Mouse (Mus musculus): ENCODE results near the gene Sec24c. TPM values are rescaled to one million over a fixed set of nuclear protein-coding genes. Genes with fewer than 3 reads are reported as not detected.

Sec24c gene
- polyA plus RNA-seq, 1 experiment: 247 TPM

DNA sequence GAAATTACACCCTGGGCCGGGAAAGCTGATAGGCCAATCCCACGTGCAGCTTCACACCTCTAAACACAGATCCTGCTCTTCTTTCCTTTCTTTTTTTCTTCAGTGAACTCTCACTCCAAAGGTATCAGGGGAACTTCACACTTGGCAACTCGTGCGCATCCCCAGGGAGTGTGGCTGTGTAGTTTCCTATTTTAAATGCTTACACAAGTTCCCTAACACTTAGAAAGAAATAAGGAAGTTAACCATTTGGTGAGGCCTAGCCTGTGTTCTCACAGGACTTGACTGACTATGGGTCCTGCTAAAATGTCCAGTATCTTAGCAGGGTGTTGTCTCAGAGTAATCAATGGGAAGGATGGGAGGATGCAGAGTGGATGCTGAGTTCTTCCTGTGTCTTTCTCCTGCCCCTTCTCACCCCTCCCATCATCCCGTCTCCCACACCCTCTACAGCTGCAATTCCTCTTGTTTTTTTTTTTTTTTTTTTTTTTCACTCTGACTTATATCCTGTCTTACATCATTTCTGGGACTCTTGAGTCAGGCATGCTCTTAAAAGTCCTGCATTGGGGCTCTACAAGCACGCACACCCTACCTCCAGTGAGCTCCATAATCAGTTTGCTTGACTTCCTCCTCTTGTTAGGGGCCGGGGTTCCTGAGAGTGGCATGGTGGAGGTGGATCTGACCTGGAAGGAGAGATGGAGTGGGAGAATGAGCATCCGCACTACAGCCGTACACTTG lies 19.3 kb upstream of the Sec24c start:
- TF ChIP-seq GATA1 (IDR thresholded peaks at IDR 0.05; ENCODE audit: low read length): no peak

DNA sequence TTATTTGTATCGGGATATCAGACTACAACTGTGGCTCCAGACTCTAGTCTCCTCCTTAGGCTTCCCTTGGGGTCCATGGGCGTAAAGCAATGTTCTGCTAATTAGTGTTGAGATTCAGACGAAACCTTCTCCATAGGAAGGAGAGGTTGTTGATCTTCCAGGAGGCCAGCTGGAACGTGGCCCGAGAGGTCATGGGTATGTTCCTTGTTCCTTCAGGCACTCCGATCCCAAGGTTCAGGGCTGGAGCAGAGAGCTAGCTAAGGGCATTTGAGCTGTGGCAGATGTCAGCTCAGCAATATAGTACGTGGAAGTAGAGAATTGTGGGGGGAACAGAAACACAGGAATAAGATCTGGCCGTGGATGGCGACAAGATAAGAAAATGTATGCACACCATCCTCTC lies 18.4 kb upstream of the Sec24c start:
- TF ChIP-seq GATA1 (IDR thresholded peaks at IDR 0.05; ENCODE audit: low read length): no peak

DNA sequence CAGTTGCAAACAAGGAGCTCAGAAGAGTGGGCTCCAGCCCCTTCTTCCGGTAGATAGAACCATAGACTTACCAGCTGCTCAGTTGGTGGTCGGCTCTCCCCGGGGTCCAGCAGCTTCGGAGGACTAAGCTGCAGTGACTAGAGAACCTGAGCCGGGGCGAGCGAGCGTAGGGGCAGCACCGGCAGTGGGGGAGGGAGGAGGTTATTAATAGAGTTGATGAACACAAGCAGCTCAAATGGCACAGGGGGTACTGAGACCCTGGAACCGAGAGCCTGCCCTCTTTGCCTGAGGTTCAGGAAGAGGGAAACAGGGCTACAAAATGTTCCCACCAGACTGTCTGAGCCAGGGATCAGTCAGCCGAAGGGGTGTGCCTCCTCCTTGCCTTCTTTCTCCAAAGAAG lies 17.7 kb upstream of the Sec24c start, which contains the start of gene Myoz1:
Myoz1 (minus strand) TSS at position 180 of the 400 bp plus-strand sequence.
- no peak for TF ChIP-seq GATA1 (IDR thresholded peaks at IDR 0.05; ENCODE audit: low read length)

DNA sequence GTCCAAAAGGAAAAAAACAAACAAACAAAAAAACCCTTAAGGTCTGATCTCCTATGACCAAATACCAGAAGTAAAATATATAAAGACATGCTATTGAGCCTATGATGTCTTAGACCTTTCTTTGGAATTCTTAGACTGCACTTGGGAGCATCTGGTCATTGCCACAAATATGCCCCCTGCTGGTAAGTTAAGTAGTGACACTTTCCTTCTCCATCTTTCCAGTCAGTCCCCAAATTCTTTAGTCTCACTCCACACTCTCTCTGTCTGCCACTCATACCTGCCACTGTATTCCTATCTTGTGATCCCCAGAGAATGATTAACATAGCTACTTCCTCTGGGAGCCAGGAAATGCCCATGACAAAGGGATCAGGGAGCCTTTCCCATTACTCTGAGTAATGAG lies 15.8 kb upstream of the Sec24c start:
- no peak for TF ChIP-seq GATA1 (IDR thresholded peaks at IDR 0.05; ENCODE audit: low read length)

DNA sequence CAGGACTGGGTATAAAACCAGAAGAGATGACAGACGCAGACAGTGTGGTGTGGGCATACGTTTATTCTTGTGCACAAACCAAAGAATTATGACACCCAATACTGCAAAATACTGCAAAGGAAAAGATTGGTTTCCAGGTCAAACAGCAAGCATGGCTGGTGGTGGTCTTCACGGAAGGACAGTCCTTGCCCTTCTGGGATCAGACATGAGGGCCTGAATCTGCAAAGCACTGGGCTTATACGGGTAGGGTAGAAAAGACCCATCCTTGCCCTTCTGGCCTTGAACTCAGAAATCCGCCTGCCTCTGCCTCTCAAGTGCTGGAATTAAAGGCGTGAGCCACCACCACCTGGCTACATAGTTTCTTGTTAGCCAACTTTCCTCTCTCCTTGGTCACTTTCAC lies 15.2 kb upstream of the Sec24c start:
- TF ChIP-seq GATA1 (IDR thresholded peaks at IDR 0.05; ENCODE audit: low read length): no peak

DNA sequence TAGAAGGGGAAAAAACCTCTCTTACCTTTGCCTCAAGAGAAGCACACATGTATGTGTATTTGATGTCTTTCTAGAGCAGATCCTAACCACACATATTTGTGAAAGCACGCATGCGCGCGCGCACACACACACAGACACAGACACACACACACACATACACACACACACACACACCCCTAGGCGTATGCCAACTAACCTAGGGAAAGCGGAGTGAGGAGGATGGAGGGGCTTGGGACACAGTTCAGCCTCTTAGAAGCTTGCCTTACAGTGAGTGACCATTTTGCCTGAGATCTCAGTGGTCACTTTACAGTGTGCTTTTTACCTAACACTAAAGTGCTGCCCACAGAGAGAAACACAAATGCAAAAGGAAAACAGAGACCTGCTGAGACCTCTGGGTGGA lies 14.4 kb upstream of the Sec24c start:
- TF ChIP-seq GATA1 (IDR thresholded peaks at IDR 0.05; ENCODE audit: low read length): no peak

DNA sequence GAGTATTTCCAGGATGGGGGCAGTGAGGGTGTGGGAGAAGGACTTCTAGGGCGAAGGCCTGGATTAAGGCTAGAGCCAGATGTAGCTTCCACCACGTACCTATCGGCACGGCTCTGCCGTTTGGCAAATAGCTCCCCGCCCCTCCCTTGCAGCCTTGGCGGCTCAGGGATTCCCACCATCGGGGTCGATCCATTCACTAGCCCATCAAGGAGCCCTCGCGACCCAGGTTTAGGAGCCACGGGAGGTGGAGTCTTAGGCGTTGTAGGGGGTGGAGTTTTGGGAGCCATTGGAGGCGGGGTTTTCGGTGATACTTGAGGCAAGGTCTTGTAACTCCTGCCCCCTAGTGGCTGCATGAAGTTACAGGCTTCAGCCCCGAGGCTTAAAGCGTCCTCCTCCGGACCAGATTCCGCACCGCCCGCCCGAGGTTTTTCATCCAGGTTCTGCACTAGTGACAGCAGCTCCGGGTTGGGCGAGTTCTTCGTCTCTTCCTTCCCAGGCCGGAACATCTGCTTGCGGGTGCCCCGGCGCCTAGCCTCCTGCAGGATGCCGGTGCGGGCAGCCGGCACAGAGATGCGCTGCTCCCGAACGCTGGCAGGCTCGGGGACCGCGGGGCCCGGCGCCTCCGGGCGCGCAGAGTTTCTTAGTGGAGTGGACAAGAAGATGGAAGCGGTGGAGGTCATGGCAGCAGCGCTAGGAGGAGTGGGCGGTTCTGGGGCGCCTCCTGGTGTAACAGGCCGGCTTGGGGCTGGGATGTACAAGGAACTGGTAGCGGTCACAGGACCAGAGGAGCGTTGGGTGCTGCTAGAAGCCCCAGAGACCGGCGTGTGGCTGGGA lies 13.1 kb upstream of the Sec24c start:
- TF ChIP-seq GATA1 (IDR thresholded peaks at IDR 0.05; ENCODE audit: low read length): no peak

DNA sequence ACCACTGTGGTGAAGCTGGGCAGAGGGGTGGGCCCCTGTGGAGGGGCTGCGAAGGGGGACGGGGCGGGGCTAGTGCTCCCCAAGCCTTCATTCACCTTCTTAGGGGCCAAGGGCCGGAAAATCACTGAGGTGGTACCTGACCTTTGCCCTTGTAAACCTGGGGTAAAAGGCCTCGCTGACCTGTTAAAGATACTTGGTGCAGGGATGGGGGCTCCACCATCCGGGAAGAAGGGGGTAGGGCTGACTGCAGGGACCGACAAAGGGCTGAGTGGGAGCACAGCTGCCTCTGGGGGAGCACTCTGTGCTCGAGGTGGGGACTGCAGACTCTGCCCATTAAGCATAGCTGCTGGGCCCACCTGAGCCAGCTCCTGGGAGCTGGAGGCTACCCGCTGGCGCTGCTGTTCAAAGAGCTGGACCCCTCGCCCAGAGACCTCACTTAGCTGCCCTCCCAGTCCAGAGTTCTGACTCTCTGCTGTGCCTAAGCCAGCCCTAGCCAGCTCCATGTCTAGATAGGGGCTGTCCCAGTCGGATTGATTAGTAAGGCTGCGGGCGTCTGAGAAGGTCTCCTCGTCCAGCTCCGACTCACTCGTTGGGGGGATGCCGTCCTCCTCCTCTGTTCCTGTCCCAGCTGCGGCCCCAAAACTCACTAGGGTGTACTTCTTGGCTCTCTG lies 12.3 kb upstream of the Sec24c start:
- TF ChIP-seq GATA1 (IDR thresholded peaks at IDR 0.05; ENCODE audit: low read length): no peak

DNA sequence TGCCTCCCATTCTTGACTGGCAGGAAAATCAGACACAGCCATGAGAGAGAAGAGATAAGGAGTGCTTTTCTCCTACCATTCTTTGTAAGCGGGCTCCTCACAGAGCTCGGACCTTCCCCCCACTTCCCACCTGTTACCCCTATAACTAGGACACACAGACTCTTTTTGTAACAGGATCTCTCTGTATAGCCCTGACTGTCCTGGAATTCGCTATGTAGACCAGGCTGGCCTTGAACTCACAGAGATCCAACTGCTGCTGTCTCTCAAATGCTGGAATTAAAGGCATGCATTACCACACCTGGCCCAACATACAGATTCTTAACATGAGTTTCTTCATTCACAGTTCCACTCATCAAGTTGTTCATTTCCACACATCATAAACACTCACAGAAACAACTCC lies 11.4 kb upstream of the Sec24c start:
- TF ChIP-seq GATA1 (IDR thresholded peaks at IDR 0.05; ENCODE audit: low read length): no peak

DNA sequence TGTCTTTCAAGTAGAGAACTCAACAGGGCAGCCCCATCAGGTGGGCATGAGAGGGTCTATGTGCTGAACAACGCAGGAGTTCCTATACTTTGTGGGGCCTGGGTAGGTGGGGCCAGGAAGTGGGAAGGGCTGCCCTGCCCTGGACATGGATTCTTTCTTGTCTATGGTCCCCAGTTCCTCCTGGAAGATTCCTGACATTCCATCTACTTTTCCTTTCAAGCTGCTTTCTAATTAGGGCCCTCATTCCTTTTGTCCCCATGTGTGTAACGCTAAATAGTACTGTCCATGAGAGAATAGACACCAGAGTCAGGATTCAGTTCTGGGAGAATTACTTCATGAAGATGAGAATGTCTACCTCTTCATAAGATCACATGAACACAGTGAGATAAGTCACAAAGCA lies 10.5 kb upstream of the Sec24c start:
- no peak for TF ChIP-seq GATA1 (IDR thresholded peaks at IDR 0.05; ENCODE audit: low read length)

DNA sequence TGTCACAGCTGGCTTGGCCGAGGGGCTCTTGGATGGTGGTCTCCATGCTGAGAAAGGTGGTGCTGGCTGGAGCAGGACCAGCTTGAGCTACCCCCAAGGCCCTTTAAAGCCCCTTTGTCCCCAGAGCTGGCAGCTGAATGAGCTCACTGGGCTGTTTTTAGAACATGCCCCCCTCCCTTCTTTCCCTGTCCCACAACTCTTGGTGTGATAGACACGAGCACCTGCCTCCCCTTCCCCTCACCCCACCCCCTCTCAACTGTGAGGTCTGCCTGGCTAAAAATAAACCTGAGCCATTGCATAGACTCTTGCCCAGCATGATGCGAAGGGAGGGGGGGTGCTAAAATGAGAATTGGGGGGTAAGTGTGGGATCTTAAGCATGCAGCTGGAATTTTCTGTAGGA lies 9.7 kb upstream of the Sec24c start:
- no peak for TF ChIP-seq GATA1 (IDR thresholded peaks at IDR 0.05; ENCODE audit: low read length)

DNA sequence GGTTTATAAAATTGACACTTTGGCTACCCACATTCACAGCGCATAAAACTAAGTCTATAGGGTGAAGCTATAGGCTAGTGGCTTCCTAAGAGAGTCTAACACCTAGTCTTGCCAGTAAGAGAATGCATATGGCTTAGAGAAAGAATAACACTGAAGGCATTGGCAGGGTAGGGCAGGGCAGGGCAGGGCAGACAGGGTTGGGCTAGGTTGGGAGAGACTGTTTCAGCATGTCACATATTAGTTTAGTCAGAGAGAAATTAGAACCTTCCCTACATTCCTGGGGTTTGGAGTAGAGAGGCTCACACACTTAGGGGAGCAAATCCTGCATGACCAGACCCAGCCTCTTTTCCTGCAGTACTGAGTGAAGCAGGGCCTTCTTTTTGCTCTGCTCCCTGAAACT lies 6.6 kb upstream of the Sec24c start:
- no peak for TF ChIP-seq GATA1 (IDR thresholded peaks at IDR 0.05; ENCODE audit: low read length)

DNA sequence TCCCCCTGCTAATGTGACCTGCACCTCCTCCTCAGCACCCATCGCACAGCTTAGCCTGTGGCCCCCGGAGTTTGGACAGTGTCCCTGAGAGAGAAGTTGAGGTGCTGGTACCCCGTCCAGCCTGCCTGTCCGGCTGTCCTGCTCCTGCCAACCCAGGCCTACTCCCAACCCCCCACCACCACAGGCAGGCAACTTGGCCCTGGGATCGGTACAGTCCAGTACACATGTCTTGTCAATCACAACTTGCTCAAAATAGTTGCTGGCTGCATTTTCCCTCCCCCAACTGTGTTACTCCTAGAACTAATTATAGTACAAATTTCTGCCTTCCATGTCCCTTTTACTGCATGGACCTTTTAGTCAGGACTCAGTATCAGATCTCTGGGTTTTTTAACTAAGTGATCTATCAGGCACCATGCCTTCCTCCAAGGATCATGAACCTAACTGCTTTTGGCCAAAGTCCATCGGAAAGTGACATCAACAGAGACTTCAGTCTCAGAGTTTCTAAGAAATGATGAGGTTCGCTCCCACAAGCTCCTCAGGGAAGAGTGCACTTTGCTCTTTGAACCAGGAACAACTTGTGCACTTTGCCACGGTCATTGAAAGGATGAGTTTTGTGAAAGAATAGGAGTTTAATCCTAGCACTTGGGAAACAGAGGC lies 5.8 kb upstream of the Sec24c start, which contains the start of gene Synpo2l:
Synpo2l (minus strand) TSS at position 201 of the 657 bp plus-strand sequence.
- TF ChIP-seq GATA1 (IDR thresholded peaks at IDR 0.05; ENCODE audit: low read length): no peak

DNA sequence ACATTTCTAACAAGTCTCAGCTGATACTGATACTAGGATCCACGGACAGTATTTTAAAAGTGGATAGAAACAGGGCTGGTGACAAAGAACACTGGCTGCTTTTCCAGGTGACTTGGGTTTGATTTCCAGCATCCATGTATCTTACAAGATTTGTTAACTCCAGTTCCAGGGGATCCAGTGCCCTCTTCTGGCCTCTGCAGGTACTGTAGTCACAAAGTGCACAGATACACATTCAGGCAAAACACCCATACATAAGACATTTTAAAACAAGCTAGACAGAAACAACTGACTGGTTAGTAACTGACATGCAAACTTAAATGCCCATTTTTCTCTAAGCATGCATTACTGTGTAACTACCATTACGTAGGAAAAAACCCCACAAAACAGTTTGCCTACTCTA lies 1.1 kb upstream of the Sec24c start:
- no peak for TF ChIP-seq GATA1 (IDR thresholded peaks at IDR 0.05; ENCODE audit: low read length)

DNA sequence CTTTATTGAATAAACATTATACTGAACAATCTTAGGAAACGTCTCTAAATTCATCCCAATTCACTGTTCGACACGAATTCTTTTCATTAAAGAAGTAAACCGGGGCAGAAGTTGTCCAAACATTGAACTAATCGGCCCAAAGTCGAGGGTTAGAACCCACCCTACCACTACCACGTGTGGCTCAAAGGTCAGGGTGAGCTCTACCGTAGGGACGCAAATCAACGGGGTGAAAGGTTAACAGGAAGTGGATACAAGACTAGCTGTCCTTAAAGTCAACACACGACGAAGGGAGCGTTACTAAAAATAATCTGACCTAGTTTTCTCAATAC lies 409 bp upstream of the Sec24c start:
- no peak for TF ChIP-seq GATA1 (IDR thresholded peaks at IDR 0.05; ENCODE audit: low read length)

DNA sequence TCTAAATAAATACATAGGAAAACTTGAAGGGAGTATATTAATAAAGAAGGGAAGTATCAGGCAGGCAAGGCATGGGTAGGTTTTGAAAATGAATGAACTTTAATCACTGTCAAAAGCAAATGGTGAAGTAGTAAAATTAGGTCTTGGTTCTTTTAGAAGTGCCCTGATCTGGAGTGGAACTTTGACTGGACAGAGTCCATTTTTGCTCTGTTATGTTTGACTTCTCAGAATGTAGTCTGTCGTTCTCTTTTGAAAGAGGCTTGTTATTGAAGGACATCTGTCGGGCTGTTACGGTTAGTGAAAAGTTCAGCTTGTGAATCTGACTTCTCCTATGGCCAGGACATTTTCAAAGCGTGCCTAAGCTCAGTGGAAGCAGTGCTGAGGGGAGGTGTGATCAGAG lies 3.8 kb downstream of the Sec24c start:
- TF ChIP-seq GATA1 (IDR thresholded peaks at IDR 0.05; ENCODE audit: low read length): no peak
